Mouse (Mus musculus): ENCODE measurements around the gene Lamb3. TPM values are rescaled to one million over a fixed set of nuclear protein-coding genes. Genes with fewer than 3 reads are reported as not detected.
"Not testable (repeated sequence)": the region's sequence is repeated elsewhere in the genome, so short reads cannot be mapped to it uniquely, and the experiment has no call there.

Gene Lamb3
- total and polyA plus RNA-seq, 2 experiments: 1.6 to 2.0 TPM

DNA sequence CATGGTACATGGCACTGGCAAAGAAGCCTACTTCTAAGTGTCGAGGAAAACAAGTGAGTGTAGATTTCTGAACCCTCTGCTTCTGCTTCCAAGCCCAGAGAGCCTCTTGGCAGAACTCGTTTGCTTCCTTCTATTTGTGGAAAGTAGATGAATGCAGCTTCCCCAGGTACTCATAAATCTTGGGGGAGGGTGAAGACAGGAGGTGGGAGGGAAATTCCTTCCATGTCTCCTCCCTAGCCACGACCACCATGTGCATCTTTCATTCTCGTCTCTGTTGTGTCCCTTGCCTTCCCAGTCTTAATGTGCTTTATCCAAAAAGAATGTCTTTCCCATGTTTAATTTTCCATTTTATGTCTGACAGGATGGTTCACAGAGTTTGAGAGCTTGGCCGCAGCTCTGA lies 45.1 kb downstream of the Lamb3 start:
- H3K9ac ChIP-seq (ENCODE audit: low read depth, low read length): no peak overlapping the region
- H3K79me2 ChIP-seq (ENCODE audit: control insufficient read depth, insufficient read depth, low read length): no peaks in the 10 kb centered on the region
- H3K4me1 ChIP-seq (ENCODE audit: control insufficient read depth, insufficient read depth, low read length): no peaks in the 10 kb centered on the region; the same call in 1 of the 2 replicates
- DNase-seq (ENCODE audit: extremely low read depth, low read depth, low spot score): no peak
- 75% methylated on average over 5 of the region's 5 CpGs for WGBS
- no peak for TF ChIP-seq POLR2A (IDR thresholded peaks at IDR 0.05; ENCODE audit: extremely low read depth, insufficient read depth, low read length)
- no peak for TF ChIP-seq CTCF (IDR thresholded peaks at IDR 0.05; ENCODE audit: low read depth, low read length)
- no peaks in the 10 kb centered on the region for H3K36me3 ChIP-seq (ENCODE audit: control insufficient read depth, insufficient read depth, low read length)
- H3K27me3 ChIP-seq (ENCODE audit: control insufficient read depth, insufficient read depth, low read length): no peaks in the 10 kb centered on the region
- H3K4me3 ChIP-seq (ENCODE audit: insufficient read depth, low read depth, low read length): no peak overlapping the region
- H3K27ac ChIP-seq (replicated peaks; ENCODE audit: insufficient read depth, low read depth, low read length): no peak overlapping the region

DNA sequence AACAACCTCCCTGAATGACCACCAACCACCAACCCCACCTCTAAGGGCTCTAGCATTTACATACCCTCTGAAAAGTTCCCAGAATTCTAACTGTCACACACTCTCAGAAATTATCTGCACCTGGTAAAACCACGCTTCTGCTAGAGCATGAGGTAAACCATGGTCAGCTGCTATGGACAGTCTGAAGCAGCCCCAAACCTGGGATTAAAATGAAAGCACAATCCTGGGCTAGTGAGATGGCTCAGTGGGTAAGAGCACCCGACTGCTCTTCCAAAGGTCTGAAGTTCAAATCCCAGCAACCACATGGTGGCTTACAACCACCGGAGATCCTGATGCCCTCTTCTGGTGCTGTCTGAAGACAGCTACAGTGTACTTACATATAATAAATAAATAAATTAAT lies 46.4 kb downstream of the Lamb3 start:
- 60% methylated on average over 3 of the region's 3 CpGs for WGBS
- H3K27ac ChIP-seq (replicated peaks; ENCODE audit: insufficient read depth, low read depth, low read length); H3K4me3 ChIP-seq (ENCODE audit: insufficient read depth, low read depth, low read length); H3K4me1 ChIP-seq (ENCODE audit: control insufficient read depth, insufficient read depth, low read length); H3K27me3 ChIP-seq (ENCODE audit: control insufficient read depth, insufficient read depth, low read length); H3K9ac ChIP-seq (ENCODE audit: low read depth, low read length); DNase-seq (ENCODE audit: extremely low read depth, low read depth, low spot score); H3K79me2 ChIP-seq (ENCODE audit: control insufficient read depth, insufficient read depth, low read length); H3K36me3 ChIP-seq (ENCODE audit: control insufficient read depth, insufficient read depth, low read length): not testable (repeated sequence)

DNA sequence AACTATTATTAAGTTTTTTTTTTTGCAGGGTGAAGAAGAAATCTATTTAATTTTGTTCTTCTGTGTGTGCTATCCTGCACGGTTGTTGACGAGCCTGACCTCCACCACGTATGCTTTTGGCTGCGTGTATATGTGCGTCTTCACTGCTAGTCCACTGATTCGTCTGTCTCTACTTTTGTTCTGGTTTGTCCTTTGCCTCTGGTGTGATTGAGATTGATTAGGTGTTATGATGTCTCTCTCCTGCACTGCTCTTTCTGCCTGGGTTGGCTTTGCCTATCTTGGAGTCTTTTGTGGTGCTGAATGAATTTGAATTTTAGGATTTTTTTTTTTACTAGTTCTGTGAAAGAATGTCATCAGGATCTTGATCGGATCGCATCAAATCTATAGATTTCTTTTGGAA lies 47.5 kb downstream of the Lamb3 start:
- Histone ChIP-seq H3K27me3 (ENCODE audit: control insufficient read depth, insufficient read depth, low read length) (no peaks in the 10 kb centered on the region), H3K4me3 (ENCODE audit: insufficient read depth, low read depth, low read length) (no peak overlapping the region), H3K27ac (replicated peaks; ENCODE audit: insufficient read depth, low read depth, low read length) (no peak overlapping the region), H3K36me3 (ENCODE audit: control insufficient read depth, insufficient read depth, low read length) (no peaks in the 10 kb centered on the region), H3K9ac (ENCODE audit: low read depth, low read length) (no peak overlapping the region), H3K4me1 (ENCODE audit: control insufficient read depth, insufficient read depth, low read length) (no peaks in the 10 kb centered on the region), H3K79me2 (ENCODE audit: control insufficient read depth, insufficient read depth, low read length) (no peaks in the 10 kb centered on the region)
- no peak for TF ChIP-seq POLR2A (IDR thresholded peaks at IDR 0.05; ENCODE audit: extremely low read depth, insufficient read depth, low read length)
- TF ChIP-seq CTCF (IDR thresholded peaks at IDR 0.05; ENCODE audit: low read depth, low read length): no peak
- no peak for DNase-seq (ENCODE audit: extremely low read depth, low read depth, low spot score)
- WGBS: 53% methylated on average over 8 of the region's 8 CpGs

DNA sequence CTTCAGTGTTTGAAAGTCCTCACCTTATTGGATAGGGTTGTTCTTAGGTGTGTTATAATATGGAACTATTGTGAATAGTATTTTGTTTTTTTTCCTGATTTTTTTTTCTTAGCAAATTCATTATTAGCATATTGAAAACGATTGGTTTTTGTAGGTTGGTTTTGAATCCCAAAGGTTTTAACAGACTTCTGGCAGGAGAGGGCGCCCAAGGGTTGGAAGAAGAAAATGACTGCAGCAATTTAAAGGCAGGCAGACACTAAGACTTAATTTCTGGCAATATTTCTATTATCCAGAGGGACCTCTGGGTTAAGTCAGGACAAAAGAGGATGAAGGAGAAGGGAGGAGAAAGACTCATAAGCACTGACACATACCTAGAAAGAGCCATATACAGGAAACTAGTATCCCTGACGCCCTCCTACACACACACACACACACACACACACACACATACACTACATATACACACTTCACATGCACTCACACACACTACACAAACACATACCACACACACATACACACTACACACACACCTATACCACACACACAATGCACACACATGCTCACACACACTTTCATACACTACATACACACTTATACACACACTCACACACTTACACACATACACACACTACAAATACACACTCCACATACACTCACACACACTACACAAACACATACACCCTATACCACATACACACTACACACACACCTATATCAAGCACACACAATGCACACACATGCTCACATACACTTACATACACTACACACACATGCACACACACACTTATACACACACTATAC lies 48.2 kb downstream of the Lamb3 start:
- Histone ChIP-seq H3K36me3 (ENCODE audit: control insufficient read depth, insufficient read depth, low read length) (no peaks in the 10 kb centered on the region), H3K9ac (ENCODE audit: low read depth, low read length) (peak overlapping the region; percentile 60; the same call in 1 of the 2 replicates), H3K79me2 (ENCODE audit: control insufficient read depth, insufficient read depth, low read length) (no peaks in the 10 kb centered on the region), H3K27me3 (ENCODE audit: control insufficient read depth, insufficient read depth, low read length) (no peaks in the 10 kb centered on the region), H3K4me3 (ENCODE audit: insufficient read depth, low read depth, low read length) (no peak overlapping the region), H3K4me1 (ENCODE audit: control insufficient read depth, insufficient read depth, low read length) (no peaks in the 10 kb centered on the region), H3K27ac (replicated peaks; ENCODE audit: insufficient read depth, low read depth, low read length) (no peak overlapping the region)
- peak; percentile 60 for DNase-seq (ENCODE audit: extremely low read depth, low read depth, low spot score)
- 27% methylated on average over 3 of the region's 3 CpGs for WGBS
- TF ChIP-seq CTCF (IDR thresholded peaks at IDR 0.05; ENCODE audit: low read depth, low read length) (peak; percentile 12; the same call in 1 of the 2 replicates), POLR2A (IDR thresholded peaks at IDR 0.05; ENCODE audit: extremely low read depth, insufficient read depth, low read length) (no peak)

DNA sequence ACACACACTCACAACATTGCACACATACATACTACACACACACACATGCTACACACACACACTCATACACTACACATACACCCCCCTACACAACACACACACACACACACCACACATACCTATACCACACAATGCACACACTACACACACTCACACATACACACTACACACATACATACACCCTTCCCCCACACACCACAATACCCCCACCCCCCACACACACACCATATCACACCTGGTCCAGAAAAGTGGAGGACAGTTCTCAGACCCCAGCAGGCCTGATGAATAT lies 48.7 kb downstream of the Lamb3 start:
- Histone ChIP-seq H3K27ac (replicated peaks; ENCODE audit: insufficient read depth, low read depth, low read length) (0 out of 2 replicates have a peak overlapping the region, but pooled peaks have one; percentile 22), H3K4me1 (ENCODE audit: control insufficient read depth, insufficient read depth, low read length) (no peaks in the 10 kb centered on the region), H3K79me2 (ENCODE audit: control insufficient read depth, insufficient read depth, low read length) (no peaks in the 10 kb centered on the region), H3K9ac (ENCODE audit: low read depth, low read length) (peak overlapping the region; percentile 14; the same call in 1 of the 2 replicates), H3K36me3 (ENCODE audit: control insufficient read depth, insufficient read depth, low read length) (no peaks in the 10 kb centered on the region), H3K4me3 (ENCODE audit: insufficient read depth, low read depth, low read length) (no peak overlapping the region), H3K27me3 (ENCODE audit: control insufficient read depth, insufficient read depth, low read length) (no peaks in the 10 kb centered on the region)
- no peak for TF ChIP-seq CTCF (IDR thresholded peaks at IDR 0.05; ENCODE audit: low read depth, low read length)
- no peak for TF ChIP-seq POLR2A (IDR thresholded peaks at IDR 0.05; ENCODE audit: extremely low read depth, insufficient read depth, low read length)
- no peak for DNase-seq (ENCODE audit: extremely low read depth, low read depth, low spot score)

DNA sequence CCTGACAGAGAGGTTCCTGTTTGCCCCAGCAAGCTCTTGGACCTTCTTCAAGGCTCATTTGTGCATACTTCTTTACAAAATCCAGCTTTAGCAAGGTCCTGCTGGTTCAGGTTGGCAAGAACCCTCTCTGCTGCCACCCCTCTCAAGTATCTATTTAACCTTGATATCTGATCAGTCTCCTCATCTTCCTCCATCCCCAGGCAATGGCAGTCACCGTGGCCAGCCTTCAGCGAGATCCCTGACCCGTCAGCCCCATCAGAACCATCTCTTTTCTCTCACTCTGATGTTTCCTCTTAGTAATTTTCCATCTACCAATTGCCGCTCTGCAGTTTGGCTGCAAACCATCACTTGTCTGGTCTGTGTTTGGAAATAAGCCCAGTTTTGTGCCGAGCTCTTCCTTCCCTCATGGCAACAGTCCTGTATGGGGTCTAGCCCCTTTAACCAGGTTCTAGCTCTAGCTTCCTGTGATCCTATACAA lies 49.2 kb downstream of the Lamb3 start:
- WGBS: 30% methylated on average over 5 of the region's 5 CpGs
- Histone ChIP-seq H3K27me3 (ENCODE audit: control insufficient read depth, insufficient read depth, low read length) (no peaks in the 10 kb centered on the region), H3K4me3 (ENCODE audit: insufficient read depth, low read depth, low read length) (no peak overlapping the region), H3K79me2 (ENCODE audit: control insufficient read depth, insufficient read depth, low read length) (no peaks in the 10 kb centered on the region), H3K27ac (replicated peaks; ENCODE audit: insufficient read depth, low read depth, low read length) (peak overlapping the region; percentile 22; the same call in 1 of the 2 replicates), H3K4me1 (ENCODE audit: control insufficient read depth, insufficient read depth, low read length) (peaks cover under 1% of the 10 kb centered on the region; the same call in 1 of the 2 replicates), H3K36me3 (ENCODE audit: control insufficient read depth, insufficient read depth, low read length) (no peaks in the 10 kb centered on the region), H3K9ac (ENCODE audit: low read depth, low read length) (no peak overlapping the region)
- peak; percentile 36 for DNase-seq (ENCODE audit: extremely low read depth, low read depth, low spot score)
- TF ChIP-seq POLR2A (IDR thresholded peaks at IDR 0.05; ENCODE audit: extremely low read depth, insufficient read depth, low read length) (no peak), CTCF (IDR thresholded peaks at IDR 0.05; ENCODE audit: low read depth, low read length) (no peak)

Data from liver, adult 2 months (tissue).